Mouse (Mus musculus): Measurements from ENCODE around the gene Bcat1. TPM values are rescaled to one million over a fixed set of nuclear protein-coding genes. Genes with fewer than 3 reads are reported as not detected.

Gene Bcat1
- total and polyA plus RNA-seq, 2 experiments from 2014 or later: 57.0 to 96.8 TPM

GRCm38 (mm10) chr6:145016639-145017038 is 59.3 kb downstream of the Bcat1 start:
- no peak for DNase-seq (ENCODE audit: low spot score)
- no peak overlapping the region for H3K4me2 ChIP-seq (ENCODE audit: low read depth, low read length, poor library complexity, severe bottlenecking)
- H3K36me3 ChIP-seq (ENCODE audit: insufficient read depth, low read length): peaks cover 27% of the 10 kb centered on the region
- no peak for ATAC-seq (ENCODE audit: low FRiP score)
- no peaks in the 10 kb centered on the region for H3K4me1 ChIP-seq (ENCODE audit: insufficient read depth, low read length)
- TF ChIP-seq CTCF (IDR thresholded peaks at IDR 0.05): no peak
- no peaks in the 10 kb centered on the region for H3K9me3 ChIP-seq (ENCODE audit: low read length)
- H3K27ac ChIP-seq (ENCODE audit: low read depth, low read length): no peak overlapping the region
- no peaks in the 10 kb centered on the region for H3K27me3 ChIP-seq (ENCODE audit: insufficient read depth, low read length)
- WGBS: 97% methylated on average over 16 of the region's 16 CpGs
- no peak overlapping the region for H3K4me3 ChIP-seq (ENCODE audit: low read depth, low read length)
- H3K9ac ChIP-seq (replicated peaks; ENCODE audit: low read length, poor library complexity, severe bottlenecking): no peak overlapping the region

DNA sequence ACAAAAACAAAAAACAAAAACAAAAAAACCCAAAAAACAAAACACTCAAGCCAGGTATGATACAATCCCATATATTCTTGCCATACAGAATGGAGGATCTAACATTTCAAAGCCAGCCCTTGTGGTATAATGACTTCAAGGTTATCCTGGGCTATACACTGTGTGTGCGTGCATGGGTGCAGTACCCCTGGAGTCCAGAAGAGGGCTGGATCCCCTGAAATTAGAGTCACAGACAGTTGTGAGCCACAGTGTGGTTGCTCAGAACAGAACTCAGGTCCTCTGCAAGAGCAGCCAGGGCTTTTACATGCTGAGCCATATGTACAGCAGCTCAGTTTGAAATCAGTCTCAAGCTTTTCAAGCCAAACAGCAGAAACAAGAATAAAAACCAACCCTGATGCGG is 61.0 kb downstream of the Bcat1 start:
- ATAC-seq (ENCODE audit: low FRiP score) (no peak), DNase-seq (ENCODE audit: low spot score) (no peak)
- H3K27ac ChIP-seq (ENCODE audit: low read depth, low read length): no peak overlapping the region
- WGBS: 97% methylated on average over 2 of the region's 2 CpGs
- H3K9ac ChIP-seq (replicated peaks; ENCODE audit: low read length, poor library complexity, severe bottlenecking): no peak overlapping the region
- H3K9me3 ChIP-seq (ENCODE audit: low read length): no peaks in the 10 kb centered on the region
- no peaks in the 10 kb centered on the region for H3K4me1 ChIP-seq (ENCODE audit: insufficient read depth, low read length)
- no peak overlapping the region for H3K4me3 ChIP-seq (ENCODE audit: low read depth, low read length)
- H3K36me3 ChIP-seq (ENCODE audit: insufficient read depth, low read length): peaks cover 23% of the 10 kb centered on the region
- no peak overlapping the region for H3K4me2 ChIP-seq (ENCODE audit: low read depth, low read length, poor library complexity, severe bottlenecking)
- peak; percentile 58 for TF ChIP-seq CTCF (IDR thresholded peaks at IDR 0.05)
- H3K27me3 ChIP-seq (ENCODE audit: insufficient read depth, low read length): no peaks in the 10 kb centered on the region

DNA sequence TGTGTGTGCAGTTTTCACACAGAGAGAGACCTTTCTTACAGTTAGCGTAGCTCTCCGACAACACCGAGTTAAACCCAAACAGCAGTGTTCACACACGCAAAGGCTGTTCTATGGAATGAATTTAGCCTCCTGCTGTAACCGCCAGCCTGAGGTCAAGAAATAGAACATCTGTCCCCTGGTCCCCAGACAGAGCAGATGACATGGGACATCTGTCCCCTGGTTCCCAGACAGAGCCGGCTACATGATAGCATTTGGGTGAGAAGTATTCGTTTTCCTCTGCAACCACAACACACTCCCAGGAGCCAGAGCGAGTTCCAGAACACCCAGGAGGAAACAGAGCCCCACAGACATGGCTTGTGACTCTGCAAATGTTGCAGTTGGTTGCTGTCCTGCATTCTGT is 63.3 kb downstream of the Bcat1 start:
- no peak overlapping the region for H3K27ac ChIP-seq (ENCODE audit: low read depth, low read length)
- no peak overlapping the region for H3K9ac ChIP-seq (replicated peaks; ENCODE audit: low read length, poor library complexity, severe bottlenecking)
- WGBS: 85% methylated on average over 8 of the region's 8 CpGs
- TF ChIP-seq CTCF (IDR thresholded peaks at IDR 0.05): no peak
- ATAC-seq (ENCODE audit: low FRiP score) (no peak), DNase-seq (ENCODE audit: low spot score) (no peak)
- H3K9me3 ChIP-seq (ENCODE audit: low read length): no peaks in the 10 kb centered on the region
- H3K27me3 ChIP-seq (ENCODE audit: insufficient read depth, low read length): no peaks in the 10 kb centered on the region
- H3K4me1 ChIP-seq (ENCODE audit: insufficient read depth, low read length): no peaks in the 10 kb centered on the region
- no peak overlapping the region for H3K4me2 ChIP-seq (ENCODE audit: low read depth, low read length, poor library complexity, severe bottlenecking)
- peaks cover 13% of the 10 kb centered on the region for H3K36me3 ChIP-seq (ENCODE audit: insufficient read depth, low read length)
- H3K4me3 ChIP-seq (ENCODE audit: low read depth, low read length): no peak overlapping the region

DNA sequence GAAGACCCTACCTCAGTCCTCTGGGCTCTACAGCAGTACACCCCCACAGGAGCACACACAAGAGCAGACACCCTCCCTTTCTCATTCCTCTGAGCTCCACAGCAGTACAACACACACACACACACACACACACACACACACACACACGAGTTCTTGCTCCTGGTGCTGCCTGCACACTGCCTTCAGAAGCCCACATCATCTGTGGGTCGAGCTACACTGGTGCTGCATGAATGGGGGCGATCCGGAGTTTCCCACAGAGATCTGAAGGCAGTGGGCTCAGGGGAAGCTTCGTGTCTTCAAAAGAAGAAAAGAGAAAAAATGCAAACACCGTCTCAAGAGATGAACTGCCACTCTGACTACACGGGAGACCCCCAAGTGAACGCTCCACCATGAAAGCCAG is 64.8 kb downstream of the Bcat1 start:
- WGBS: 42% methylated on average over 8 of the region's 8 CpGs
- H3K27me3 ChIP-seq (ENCODE audit: insufficient read depth, low read length): no peaks in the 10 kb centered on the region
- no peak overlapping the region for H3K4me3 ChIP-seq (ENCODE audit: low read depth, low read length)
- peaks cover 9% of the 10 kb centered on the region for H3K36me3 ChIP-seq (ENCODE audit: insufficient read depth, low read length)
- ATAC-seq (ENCODE audit: low FRiP score) (peak; percentile 45; the same call in 1 of the 2 replicates), DNase-seq (ENCODE audit: low spot score) (no peak)
- no peak overlapping the region for H3K27ac ChIP-seq (ENCODE audit: low read depth, low read length)
- H3K9me3 ChIP-seq (ENCODE audit: low read length): no peaks in the 10 kb centered on the region
- no peak overlapping the region for H3K4me2 ChIP-seq (ENCODE audit: low read depth, low read length, poor library complexity, severe bottlenecking)
- no peaks in the 10 kb centered on the region for H3K4me1 ChIP-seq (ENCODE audit: insufficient read depth, low read length)
- TF ChIP-seq CTCF (IDR thresholded peaks at IDR 0.05): no peak
- H3K9ac ChIP-seq (replicated peaks; ENCODE audit: low read length, poor library complexity, severe bottlenecking): no peak overlapping the region

DNA sequence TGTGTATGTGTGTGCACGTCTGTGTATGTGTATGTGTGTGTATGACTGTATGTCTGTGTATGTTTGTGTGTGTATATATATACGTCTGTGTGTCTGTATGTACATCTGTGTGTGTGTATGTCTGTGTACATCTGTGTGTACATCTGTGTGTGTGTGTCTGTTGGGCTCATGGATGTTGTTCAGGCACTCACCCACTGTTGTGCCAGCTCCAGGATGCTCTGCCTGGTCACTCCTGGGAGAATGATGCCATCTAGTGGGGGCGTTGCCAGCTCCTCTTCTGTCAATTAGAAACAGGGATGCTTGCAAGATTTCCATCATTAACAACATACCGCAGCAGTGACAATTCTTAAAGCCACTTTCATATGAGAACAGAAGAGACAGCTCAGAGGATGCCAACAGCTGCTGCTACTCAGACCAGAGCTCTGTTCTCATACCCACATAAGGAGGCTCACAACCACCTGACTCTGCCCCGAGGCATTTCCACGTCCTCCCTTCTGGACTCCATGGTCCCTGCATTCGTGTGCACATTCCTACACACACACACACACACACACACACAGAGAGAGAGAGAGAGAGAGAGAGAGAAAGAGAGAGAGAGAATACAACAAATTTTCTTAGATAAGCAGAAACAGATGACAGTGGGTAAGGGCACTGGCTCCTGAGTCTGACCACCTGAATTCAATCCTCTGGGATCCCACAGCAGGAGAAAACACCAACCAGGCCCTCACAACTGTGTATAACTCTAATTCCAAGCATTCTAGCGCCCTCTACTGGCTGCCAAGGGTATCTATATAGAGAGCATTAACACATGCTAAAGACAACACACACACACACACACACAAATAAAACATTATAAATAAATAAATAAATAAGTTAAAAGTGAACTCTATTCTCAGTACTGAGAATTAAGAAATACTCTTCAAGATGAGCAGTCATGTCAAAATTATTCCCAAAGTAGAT is 65.8 kb downstream of the Bcat1 start:
- H3K4me3 ChIP-seq (ENCODE audit: low read depth, low read length): no peak overlapping the region
- TF ChIP-seq CTCF (IDR thresholded peaks at IDR 0.05): peak; percentile 73
- H3K4me2 ChIP-seq (ENCODE audit: low read depth, low read length, poor library complexity, severe bottlenecking): no peak overlapping the region
- H3K9me3 ChIP-seq (ENCODE audit: low read length): no peaks in the 10 kb centered on the region
- ATAC-seq (ENCODE audit: low FRiP score): no peak
- H3K27ac ChIP-seq (ENCODE audit: low read depth, low read length): no peak overlapping the region
- H3K9ac ChIP-seq (replicated peaks; ENCODE audit: low read length, poor library complexity, severe bottlenecking): no peak overlapping the region
- peaks cover 9% of the 10 kb centered on the region for H3K36me3 ChIP-seq (ENCODE audit: insufficient read depth, low read length)
- 75% methylated on average over 8 of the region's 8 CpGs for WGBS
- H3K4me1 ChIP-seq (ENCODE audit: insufficient read depth, low read length): no peaks in the 10 kb centered on the region
- H3K27me3 ChIP-seq (ENCODE audit: insufficient read depth, low read length): no peaks in the 10 kb centered on the region
- peak; percentile 73 for DNase-seq (ENCODE audit: low spot score)

- Histone ChIP-seq H3K36me3 (ENCODE audit: insufficient read depth, low read length) (peaks cover 31% of the 10 kb centered on the region; the same call in 1 of the 2 replicates), H3K4me3 (ENCODE audit: low read depth, low read length) (no peak overlapping the region), H3K4me1 (ENCODE audit: insufficient read depth, low read length) (no peaks in the 10 kb centered on the region), H3K4me2 (ENCODE audit: low read depth, low read length, poor library complexity, severe bottlenecking) (no peak overlapping the region), H3K9ac (replicated peaks; ENCODE audit: low read length, poor library complexity, severe bottlenecking) (no peak overlapping the region), H3K9me3 (ENCODE audit: low read length) (no peaks in the 10 kb centered on the region), H3K27ac (ENCODE audit: low read depth, low read length) (no peak overlapping the region), H3K27me3 (ENCODE audit: insufficient read depth, low read length) (no peaks in the 10 kb centered on the region)
- no peak for ATAC-seq (ENCODE audit: low FRiP score)
- no peak for DNase-seq (ENCODE audit: low spot score)
- TF ChIP-seq CTCF (IDR thresholded peaks at IDR 0.05): no peak
Measured at GRCm38 (mm10) chr6:145003459-145003858, 72.5 kb downstream of the Bcat1 start.
